Mouse (Mus musculus) MN1 (cell line): ENCODE measurements at regions not wholly inside any gene's neighbourhood (a gene's known extent, or its start where the extent isn't known, plus 50 kb on each side); places are given as distances from the start of the nearest gene placed in this dataset.
"Not testable (repeated sequence)": the region's sequence is repeated elsewhere in the genome, so short reads cannot be mapped to it uniquely, and the experiment has no call there.

ENCODE experiments used
- DNase-seq: peaks from one replicate; pipeline ENCODE4 v3.0.0-alpha.2; 2016; ENCODE audit warnings: low spot score

DNA sequence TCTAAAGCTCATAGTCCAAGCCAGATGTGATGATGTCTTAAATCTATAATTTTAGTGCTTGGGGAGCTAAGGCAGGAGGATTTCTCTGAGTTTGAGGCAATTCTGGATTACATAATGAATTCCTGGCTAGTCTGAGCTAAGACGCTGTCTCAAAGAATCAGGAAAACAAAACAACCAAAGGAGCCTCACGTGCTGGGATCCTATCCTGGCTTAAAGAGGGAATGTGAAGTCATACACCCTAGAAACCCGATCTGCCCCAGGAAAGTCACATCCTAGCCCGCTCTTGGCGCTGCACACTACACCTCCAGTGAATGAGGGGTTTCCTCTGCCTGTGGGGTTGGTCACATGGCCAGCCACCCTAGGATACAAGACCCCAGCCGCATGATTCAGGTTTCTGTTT is 211.2 kb downstream of the Glrx3 start:
- DNase-seq = no peak

DNA sequence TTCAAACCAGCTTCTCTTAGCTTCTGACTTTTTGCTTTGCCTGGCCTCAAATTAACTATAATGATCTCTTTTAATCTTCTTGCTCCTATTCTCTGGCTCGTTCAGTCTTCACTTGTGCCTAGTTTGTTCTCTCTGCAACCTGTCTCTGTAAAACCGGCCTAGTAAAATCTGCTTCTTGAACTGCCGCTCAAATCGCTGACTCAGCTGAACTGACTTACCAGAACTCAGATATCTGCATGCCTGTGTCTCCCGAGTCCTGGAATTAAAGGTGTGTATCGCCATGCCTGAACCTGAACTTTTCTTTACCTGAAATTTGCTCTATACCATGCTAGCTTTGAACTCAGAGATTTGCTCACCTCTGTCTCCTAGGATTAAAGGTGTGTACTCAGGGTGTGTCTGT is 212.2 kb downstream of the Glrx3 start:
- no peak for DNase-seq

DNA sequence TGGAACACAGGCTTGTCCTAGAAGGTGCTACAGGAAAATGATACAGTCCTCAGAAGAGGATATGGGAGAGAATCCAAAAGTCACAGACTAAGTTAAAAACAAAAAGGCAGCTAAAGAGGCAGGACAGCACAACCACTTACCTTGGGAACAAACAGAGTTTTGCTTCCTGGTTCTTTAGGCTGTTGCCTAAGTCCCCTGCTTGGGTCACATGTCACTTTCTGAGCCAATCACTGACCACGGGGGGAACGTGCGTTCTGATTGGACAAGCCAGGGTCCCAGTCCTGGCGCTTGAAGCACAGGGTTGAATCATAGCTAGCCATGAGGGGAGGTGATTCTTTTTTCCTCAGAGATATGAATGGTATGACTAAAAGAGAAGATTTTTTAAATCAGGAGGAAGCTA is 216.4 kb downstream of the Glrx3 start:
- DNase-seq = no peak

GRCm38 (mm10) chr7:137667165-137667564 is 229.8 kb downstream of the Glrx3 start:
- no peak for DNase-seq

DNA sequence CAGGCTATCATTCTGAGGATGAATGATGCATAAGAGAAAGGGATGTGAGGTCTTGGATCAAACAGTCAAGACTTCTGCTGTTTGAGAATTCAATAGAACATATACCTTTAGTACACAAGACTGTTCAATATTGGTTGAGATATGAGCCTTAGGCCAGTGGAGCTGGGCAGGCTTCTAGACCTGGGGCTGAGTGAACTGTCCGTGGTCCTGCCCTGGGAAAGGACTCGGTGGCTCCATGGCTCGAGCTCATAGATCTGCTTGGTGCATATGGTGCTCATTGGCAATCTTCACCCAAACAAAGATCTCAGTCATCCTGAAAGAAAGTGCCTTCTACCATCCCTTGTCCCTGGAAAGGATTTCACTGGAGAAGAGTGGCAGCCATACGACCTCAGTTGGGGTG is 233.7 kb downstream of the Glrx3 start:
- DNase-seq = no peak

DNA sequence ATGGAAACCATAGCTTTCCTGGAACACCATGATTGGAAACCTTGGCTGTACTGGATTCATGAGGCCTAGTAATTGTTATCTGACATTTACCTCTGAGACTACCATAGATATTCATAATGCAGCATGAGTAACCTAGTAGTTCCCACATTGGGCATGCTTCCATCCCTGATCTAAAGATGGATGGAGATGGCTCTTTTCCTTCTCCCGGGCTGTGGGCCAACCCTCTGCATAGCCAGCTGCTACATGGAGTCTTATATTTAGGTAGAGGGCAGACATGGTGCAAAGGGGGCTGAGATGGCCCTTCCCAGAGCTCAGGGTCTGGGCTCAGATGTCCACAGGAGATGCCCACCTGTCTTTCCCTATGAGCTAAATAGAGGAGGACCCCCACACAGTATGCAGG is 237.2 kb downstream of the Glrx3 start:
- DNase-seq = no peak

DNA sequence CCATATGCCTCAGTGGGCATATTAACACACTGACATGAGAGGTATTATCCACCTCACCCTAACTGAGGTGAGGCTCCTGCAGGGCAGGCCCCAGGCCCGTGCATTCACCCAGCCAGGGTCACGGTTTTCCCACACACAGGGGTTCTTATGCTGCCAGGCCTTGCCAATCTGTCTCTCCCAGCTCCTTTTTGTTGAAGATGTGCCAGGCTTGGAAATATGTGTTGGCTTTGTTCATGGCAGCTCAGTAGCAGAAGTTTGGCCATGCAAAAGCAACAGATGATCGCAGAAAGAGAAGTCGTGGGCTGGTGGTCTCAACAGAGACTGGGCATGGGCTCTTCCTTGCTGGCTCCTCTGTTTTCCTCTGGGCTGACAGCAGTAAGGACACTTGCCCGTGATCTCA is 238.0 kb downstream of the Glrx3 start:
- DNase-seq = no peak

DNA sequence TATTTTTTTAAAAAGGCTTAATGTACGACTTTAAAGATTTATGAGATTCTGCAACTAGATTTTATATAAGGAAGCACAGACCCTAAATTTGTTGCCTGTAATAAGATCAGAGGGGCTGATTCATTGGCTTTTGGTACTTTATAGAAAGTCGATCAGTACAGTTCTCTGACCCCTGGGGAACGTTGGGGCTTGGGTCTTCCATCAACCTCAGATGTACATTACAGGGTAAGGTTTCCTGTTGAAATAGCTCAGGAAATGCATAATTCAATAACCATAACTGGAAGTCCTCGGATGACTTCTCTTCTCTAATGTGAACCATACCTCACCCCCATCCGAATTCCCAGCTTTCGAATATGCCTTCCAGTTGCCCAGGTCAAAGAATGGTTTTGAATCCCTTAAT is 247.4 kb downstream of the Glrx3 start:
- DNase-seq = no peak

DNA sequence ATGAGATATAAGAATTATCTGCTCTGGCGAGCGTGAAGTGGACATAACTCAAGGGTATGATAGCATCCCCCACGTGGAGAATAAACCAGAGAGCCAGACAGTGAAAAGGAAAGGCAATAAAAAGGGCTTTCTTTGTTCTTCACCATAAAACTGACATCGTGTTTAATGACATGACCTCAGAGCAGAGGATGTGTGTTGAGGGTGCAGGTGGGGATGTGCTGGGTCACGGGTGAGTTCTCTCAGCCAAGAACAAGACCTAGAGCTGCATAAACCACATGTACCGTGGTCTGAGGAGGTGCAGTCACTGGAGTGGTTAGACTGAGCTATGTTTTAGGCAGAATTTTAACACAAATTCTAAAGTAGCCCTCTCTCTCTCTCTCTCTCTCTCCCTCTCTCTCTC is 247.9 kb downstream of the Glrx3 start:
- DNase-seq = no peak

DNA sequence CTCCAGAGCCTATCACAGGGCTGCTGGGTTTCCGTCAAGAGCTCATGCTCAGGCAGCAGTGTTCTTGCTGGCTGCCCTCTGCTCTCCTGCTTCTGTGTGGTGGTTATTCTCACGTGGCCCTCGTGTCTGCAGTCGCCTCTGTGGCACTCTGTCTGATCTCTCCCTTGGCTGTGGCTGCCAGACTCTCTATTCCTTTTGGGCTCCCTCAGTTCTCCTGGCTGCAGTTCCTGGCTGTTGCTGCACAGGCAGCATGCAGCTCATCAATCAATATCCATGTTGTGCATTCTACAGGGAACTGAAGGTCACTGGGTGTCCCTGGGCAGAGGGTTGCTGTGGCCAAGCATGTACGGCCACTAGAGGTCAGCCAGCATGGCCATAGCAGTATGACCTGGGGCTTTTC is 259.4 kb downstream of the Glrx3 start:
- no peak for DNase-seq

- DNase-seq = not testable (repeated sequence)
These were observed 261.1 kb downstream of the Glrx3 start for GRCm38 (mm10) chr7:137698501-137698900.

DNA sequence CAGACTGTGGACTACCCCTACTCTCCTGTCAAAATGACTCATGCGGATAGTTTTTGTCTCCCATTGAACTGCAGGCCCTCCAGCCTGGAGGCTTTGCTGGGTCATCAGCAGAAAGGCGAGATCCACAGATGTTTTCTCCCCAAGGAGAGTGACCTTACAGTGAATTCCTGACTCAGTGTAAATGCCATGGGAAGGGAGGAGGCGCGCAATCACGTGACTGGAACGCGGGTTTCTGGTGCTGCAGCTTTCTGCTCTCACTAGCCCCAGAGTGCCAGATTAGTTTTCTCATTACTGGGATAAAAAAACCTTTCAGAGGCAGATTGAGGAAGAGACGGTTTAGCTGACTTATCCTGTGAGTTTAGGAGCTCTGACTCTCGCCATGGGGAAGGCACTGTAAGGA is 275.4 kb downstream of the Glrx3 start:
- no peak for DNase-seq

- no peak for DNase-seq
These were observed 276.4 kb downstream of the Glrx3 start for GRCm38 (mm10) chr7:137713856-137714255.

DNA sequence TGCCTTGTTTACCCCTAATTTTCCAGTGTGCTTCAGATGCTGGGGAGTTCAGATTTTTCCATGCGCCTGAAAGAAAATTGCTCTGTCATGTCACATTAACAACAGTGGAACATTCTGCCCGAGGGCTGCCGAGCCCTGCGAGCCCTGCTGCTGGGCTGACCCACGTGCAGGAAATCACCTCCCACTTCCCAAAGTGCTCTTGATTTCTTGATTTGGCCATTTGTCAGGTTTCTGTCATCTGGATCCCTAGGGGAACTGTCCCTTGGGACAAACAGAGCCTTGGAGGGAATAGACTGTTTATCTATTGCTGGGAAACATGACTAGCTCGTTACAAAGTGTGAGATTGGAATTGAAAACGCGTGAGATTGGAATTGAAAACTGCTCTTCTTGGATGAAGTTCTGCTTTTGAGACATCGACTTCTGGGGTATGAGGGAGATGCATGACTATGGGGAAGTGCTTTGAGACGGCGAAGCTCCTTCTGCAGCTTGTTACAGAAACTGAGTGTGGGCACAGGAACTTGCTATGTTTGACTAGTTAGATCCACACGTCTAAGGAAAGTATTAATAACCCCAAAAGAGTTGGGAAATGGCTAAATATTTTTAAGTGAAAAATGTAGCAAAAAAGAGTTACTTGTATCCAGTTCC is 277.0 kb downstream of the Glrx3 start:
- DNase-seq = peak; percentile 57

GRCm38 (mm10) chr7:137715126-137715900 is 277.9 kb downstream of the Glrx3 start:
- DNase-seq = no peak

- DNase-seq = no peak
These were observed 286.1 kb downstream of the Glrx3 start for GRCm38 (mm10) chr7:137723361-137724040.

- DNase-seq = no peak
These were observed 288.6 kb downstream of the Glrx3 start for GRCm38 (mm10) chr7:137726031-137726430.

DNA sequence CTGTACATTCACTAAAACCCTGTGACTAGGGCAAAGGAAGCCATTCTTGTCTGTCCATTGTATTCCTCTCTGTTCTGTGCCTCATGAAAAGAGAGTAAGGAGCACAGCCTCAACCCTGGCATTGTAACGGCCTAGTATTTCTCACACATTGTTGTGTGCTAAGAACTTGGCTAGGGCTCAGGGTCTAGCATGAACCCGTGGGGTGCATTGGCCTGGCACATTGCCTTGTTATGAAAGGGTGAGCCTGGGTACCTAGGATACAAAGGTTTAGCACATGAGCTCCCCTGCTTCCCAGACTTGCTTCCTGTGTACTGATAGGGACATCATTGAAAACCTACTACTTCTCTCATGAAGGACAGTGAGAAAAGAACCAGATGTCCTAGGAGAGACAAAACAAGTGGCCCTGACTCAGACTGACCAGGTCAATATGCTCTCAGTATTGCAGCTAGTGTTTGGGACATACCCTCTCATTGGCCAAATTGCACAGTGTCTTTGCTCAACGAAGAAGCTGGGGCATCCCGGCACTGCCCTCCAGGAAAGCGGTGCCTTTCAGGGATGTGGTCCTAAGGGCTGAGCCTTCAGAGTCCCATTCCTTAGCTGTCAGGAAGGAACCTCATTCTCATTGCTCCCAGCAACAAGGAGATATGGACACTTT is 298.6 kb downstream of the Glrx3 start:
- no peak for DNase-seq

DNA sequence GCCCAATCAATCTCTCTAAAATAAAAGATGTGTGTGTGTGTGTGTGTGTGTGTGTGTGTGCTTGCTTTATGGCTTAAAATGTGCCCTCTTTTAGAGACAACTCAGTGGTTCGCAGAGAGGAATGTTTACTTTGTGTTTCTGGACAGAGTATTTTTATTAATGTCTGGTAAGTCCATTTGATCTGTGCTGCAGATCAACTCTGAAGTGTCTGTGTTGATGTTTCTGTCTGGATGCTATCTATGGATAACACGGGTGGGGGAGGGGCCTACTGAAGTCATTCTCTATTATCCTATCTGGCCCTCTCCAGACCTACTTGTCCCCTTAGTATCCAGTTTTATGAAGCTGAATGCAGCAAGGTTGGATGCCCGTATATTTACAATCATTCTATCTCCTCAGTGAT is 304.3 kb downstream of the Glrx3 start:
- no peak for DNase-seq

DNA sequence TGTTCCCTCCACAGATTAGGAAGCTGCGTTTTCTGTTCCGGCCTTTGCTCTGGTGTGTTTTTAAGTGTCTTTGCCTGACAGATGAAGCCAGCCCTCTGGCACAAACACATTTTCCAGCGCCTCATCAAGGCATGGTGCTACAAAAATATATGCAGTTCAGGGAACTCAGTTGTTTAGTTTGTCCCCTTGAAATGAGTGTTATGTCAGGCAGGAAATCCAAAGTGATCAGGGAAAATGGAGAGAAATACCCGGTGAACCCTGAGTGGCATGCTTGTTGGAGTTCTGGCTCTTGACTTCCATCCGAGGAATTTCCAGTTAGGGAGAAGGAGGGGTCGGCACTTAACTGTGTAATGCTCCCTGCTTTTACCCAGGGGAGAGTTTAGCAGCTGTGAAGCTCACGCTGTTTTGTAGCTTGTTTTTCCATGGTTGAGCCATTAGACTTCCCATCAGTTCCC is 304.9 kb downstream of the Glrx3 start:
- no peak for DNase-seq

DNA sequence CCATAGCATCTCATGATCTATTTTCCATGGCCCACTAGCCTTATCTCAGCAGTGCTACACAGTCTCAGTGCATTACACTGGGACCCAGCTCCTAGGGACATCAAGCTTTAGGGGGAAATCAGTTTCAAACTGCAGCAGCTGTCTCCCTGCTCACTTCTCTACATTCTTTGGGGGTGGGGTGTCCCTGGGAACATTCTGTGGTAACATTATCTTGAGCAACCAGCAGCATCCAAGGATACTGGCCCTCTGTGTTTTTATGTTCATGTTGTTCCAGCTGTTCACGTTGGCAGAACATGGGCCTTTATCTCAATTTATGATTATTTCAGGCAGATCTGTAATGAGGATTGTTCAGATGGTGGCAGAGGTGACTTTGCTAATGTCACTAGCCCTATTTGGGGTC is 308.2 kb downstream of the Glrx3 start:
- no peak for DNase-seq

- DNase-seq = no peak
These were observed 308.6 kb downstream of the Glrx3 start for GRCm38 (mm10) chr7:137745991-137746390.

GRCm38 (mm10) chr7:137748936-137749335 is 311.5 kb downstream of the Glrx3 start:
- no peak for DNase-seq
